Mouse (Mus musculus): ENCODE data around the gene Pi4ka. TPM values are rescaled to one million over a fixed set of nuclear protein-coding genes. Genes with fewer than 3 reads are reported as not detected.
A peak's percentile ranks its signal among the peaks of the same experiment; 100 is the strongest.

Gene Pi4ka
- 100 to 1,000 TPM; 174 to 177 TPM for total RNA-seq (2021)
- long read RNA-seq, full-length matches to known transcripts, result 9 of 38 reads
- long read RNA-seq, partial matches to known transcripts, result 13 of 38 reads
- long read RNA-seq, other reads (novel, unspliced or antisense), result 16 of 38 reads

GRCm38 (mm10) chr16:17405736-17406443, at the start of gene Pi4ka, which contains the start of gene Snap29:
Gene Pi4ka (minus strand): TSS chr16:17406314.
Gene Snap29 (plus strand): TSS chr16:17405986.
- peak; percentile 100 for DNase-seq (ENCODE audit: low spot score in 2 of 2)

- no peak for DNase-seq (ENCODE audit: low spot score in 2 of 2)
These were observed 46.2 kb upstream of the Pi4ka start for GRCm38 (mm10) chr16:17452373-17452715.

- peak; percentile 98 to 99 for DNase-seq (ENCODE audit: low spot score in 2 of 2)
These were observed 45.6 kb upstream of the Pi4ka start, which contains the start of gene Crkl for GRCm38 (mm10) chr16:17451541-17452372. Gene Crkl (plus strand): TSS chr16:17451987.

GRCm38 (mm10) chr16:17432576-17432975, 26.5 kb upstream of the Pi4ka start:
- no peak for DNase-seq (ENCODE audit: low spot score in 2 of 2)

- DNase-seq (ENCODE audit: low spot score in 2 of 2), result no peak
These were observed 16.9 kb upstream of the Pi4ka start for GRCm38 (mm10) chr16:17423021-17423420.

- DNase-seq (ENCODE audit: low spot score in 2 of 2), result no peak
These were observed 4.1 kb upstream of the Pi4ka start for GRCm38 (mm10) chr16:17410209-17410608.

- no peak for DNase-seq (ENCODE audit: low spot score in 2 of 2)
These were observed 2.9 kb upstream of the Pi4ka start for GRCm38 (mm10) chr16:17409046-17409445.

GRCm38 (mm10) chr16:17406512-17407231, 558 bp upstream of the Pi4ka start:
- peak in 1 of 2 experiments; percentile 15 for DNase-seq (ENCODE audit: low spot score in 2 of 2)

- peak; percentile 72 to 77 for DNase-seq (ENCODE audit: low spot score in 2 of 2)
These were observed 830 bp downstream of the Pi4ka start for GRCm38 (mm10) chr16:17405271-17405696.

- peak; percentile 22 to 33 for DNase-seq (ENCODE audit: low spot score in 2 of 2)
These were observed 3.3 kb downstream of the Pi4ka start for GRCm38 (mm10) chr16:17402855-17403254.

GRCm38 (mm10) chr16:17392784-17393183, 13.3 kb downstream of the Pi4ka start:
- DNase-seq (ENCODE audit: low spot score in 2 of 2), result no peak

GRCm38 (mm10) chr16:17383594-17384326, 22.4 kb downstream of the Pi4ka start:
- DNase-seq (ENCODE audit: low spot score in 2 of 2), result no peak

- DNase-seq (ENCODE audit: low spot score in 2 of 2), result no peak
These were observed 23.8 kb downstream of the Pi4ka start for GRCm38 (mm10) chr16:17382306-17382705.

- no peak for DNase-seq (ENCODE audit: low spot score in 2 of 2)
These were observed 47.3 kb downstream of the Pi4ka start for GRCm38 (mm10) chr16:17358787-17359186.

- DNase-seq (ENCODE audit: low spot score in 2 of 2), result no peak
These were observed 50.1 kb downstream of the Pi4ka start for GRCm38 (mm10) chr16:17356031-17356430.

- DNase-seq (ENCODE audit: low spot score in 2 of 2), result no peak
These were observed 59.3 kb downstream of the Pi4ka start for GRCm38 (mm10) chr16:17346766-17347165.

- DNase-seq (ENCODE audit: low spot score in 2 of 2), result no peak
These were observed 60.3 kb downstream of the Pi4ka start for GRCm38 (mm10) chr16:17345813-17346155.

- DNase-seq (ENCODE audit: low spot score in 2 of 2), result no peak
These were observed 60.8 kb downstream of the Pi4ka start for GRCm38 (mm10) chr16:17345141-17345812.

GRCm38 (mm10) chr16:17341847-17342246, 64.3 kb downstream of the Pi4ka start:
- no peak for DNase-seq (ENCODE audit: low spot score in 2 of 2)

- DNase-seq (ENCODE audit: low spot score in 2 of 2), result no peak
These were observed 65.4 kb downstream of the Pi4ka start for GRCm38 (mm10) chr16:17340705-17341104.

All from layer of hippocampus, postnatal 10 days (tissue).